Mouse (Mus musculus): Measurements from ENCODE around the gene Ccp110.

DNA sequence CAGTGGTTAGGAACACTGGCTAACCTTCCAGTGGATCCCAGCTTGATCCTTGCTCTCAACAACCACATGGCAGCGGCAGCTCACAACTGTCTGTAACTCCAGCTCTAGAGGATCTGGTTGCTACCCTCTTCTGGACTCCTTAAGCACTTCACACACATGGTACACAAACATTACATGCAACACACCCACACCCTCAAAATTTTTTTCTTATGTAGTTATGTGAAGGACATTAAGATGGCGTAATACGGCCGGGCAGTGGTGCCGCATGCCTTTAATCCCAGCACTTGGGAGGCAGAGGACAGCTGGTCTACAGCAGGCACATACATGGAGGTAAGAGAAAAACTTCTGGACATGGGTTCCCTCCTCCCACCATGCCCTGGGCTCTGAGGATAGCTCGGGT is 16.2 kb upstream of the Ccp110 start:
- TF ChIP-seq GATA1 (IDR thresholded peaks at IDR 0.05; ENCODE audit: borderline replicate concordance, low read length) (no peak), FLI1 (IDR thresholded peaks at IDR 0.05; ENCODE audit: low read length) (no peak)

All from megakaryocyte, embryonic 14.5 days (primary cell).